Mouse (Mus musculus): ENCODE data around the gene Enpp3.

Gene Enpp3

DNA sequence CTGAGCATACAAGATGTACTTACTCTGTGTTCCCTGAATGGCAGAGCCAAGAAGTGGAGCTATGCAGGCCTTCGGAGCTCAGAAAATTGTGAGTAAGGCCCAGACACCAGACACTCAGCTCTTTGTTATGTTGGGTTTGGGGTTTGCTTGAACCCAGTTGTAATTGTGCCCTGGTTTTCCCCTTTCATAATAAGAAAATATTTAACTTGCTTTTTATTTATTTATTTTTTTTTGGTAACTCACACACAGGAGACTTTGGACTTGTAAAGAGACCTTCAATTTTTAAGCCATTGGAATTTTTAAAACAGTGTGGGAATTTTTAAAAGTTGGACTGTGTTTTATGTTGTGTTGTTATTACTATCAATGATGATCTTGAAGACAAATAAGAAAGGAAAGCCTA, at the start of gene Enpp3:
TSS of gene Enpp3 (minus strand) at position 148 of the 400 bp plus-strand sequence.
- DNase-seq (ENCODE audit: low spot score), result no peak

DNA sequence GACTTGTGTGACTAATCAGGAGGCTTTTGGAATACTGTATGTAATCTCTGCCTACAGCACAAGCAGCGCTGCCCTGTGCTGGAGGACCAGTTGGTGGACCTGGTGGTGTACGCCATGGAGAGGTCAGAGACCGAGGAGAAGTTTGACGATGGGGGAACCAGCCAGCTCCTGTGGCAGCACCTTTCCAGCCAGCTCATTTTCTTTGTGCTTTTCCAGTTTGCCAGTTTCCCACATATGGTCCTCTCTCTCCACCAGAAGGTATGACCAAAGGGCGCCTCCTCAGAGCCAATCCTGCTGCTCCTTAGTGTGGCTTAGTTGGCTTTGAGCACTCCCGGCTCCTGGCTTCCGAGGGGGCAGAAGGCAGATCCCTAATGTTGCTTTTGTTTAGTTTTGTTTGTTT, 45.7 kb upstream of the Enpp3 start:
- DNase-seq (ENCODE audit: low spot score), result no peak

- DNase-seq (ENCODE audit: low spot score), result no peak
Observed at GRCm38 (mm10) chr10:24886008-24886407, 43.4 kb upstream of the Enpp3 start.

DNA sequence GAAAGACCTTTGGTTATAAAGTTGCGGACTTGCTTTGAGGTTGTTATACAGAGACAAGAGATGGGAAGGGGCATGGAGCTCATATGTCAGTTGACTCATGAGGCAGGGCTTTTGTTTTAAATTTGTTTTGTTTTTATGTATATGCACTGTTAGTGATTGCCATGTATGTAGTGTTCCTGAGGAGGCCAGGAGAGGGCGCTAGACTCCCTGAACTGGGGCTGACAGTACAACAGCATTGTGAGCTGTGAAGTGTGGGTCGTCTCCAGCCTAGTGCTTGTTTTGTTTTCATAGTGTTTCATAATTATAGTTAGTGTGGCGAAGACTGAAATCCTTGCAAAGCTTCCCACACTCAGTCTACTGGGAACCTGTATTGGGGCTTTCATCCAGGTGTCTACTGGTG, 31.0 kb upstream of the Enpp3 start:
- DNase-seq (ENCODE audit: low spot score), result no peak

DNA sequence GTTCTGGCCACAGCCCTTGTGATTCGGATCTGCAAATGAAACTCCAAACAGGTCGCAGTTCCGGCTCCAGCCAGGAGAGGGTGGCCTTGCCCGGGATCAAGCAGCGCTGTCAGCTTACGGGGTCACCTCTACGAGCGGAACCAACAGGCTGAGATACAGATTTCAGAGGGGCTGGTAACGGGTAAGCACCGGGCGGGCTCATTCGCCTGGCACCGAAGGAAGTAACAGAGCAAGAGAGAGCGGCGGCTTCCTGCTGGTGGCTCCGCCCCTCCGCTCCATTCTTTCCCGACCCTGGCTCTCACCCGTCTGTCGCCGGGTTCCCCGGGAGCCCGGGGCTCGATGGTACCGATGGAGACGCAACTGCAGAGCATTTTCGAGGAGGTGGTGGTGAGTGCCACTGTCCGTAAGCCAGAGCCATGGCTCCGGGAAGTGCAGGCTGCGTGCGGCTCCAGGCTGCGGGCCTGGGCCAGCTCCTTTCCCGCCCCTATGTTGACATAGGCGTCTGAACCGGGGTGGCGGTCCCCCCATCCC, 27.2 kb upstream of the Enpp3 start, which contains the start of gene Med23:
TSS of gene Med23 (plus strand) at position 227 of the 531 bp plus-strand sequence.
- peak; percentile 99 for DNase-seq (ENCODE audit: low spot score)

GRCm38 (mm10) chr10:24864434-24864833, 21.8 kb upstream of the Enpp3 start:
- DNase-seq (ENCODE audit: low spot score), result no peak

GRCm38 (mm10) chr10:24863146-24863545, 20.5 kb upstream of the Enpp3 start:
- DNase-seq (ENCODE audit: low spot score), result no peak

DNA sequence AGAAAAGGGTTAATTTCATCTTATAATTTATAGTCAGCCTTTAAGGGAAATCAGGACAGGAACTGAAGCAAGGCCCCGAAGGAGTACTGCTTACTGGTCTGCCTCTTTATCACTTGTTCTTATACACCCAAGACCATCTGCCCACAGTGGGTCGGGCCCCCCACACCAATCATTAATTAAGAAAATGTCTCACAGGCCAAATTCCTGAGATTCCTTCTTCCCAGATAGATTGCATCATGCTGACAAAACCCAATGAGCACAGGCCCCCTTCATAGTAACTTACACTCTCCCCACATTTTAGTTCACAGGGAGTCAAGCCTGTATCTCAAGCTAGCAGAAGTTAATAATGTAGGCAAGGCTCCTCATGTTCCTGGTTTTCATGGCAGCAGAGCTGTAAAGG, 625 bp downstream of the Enpp3 start:
- DNase-seq (ENCODE audit: low spot score), result no peak

- DNase-seq (ENCODE audit: low spot score), result no peak
Observed at GRCm38 (mm10) chr10:24840795-24841194, 1.8 kb downstream of the Enpp3 start.

GRCm38 (mm10) chr10:24836366-24837038, 6.1 kb downstream of the Enpp3 start:
- DNase-seq (ENCODE audit: low spot score), result no peak

- DNase-seq (ENCODE audit: low spot score), result no peak
Observed at GRCm38 (mm10) chr10:24835702-24836342, 6.8 kb downstream of the Enpp3 start.

- DNase-seq (ENCODE audit: low spot score), result no peak
Observed at GRCm38 (mm10) chr10:24834634-24835371, 7.8 kb downstream of the Enpp3 start.

- no peak for DNase-seq (ENCODE audit: low spot score)
Observed at GRCm38 (mm10) chr10:24832306-24832705, 10.3 kb downstream of the Enpp3 start.

GRCm38 (mm10) chr10:24831377-24832095, 11.1 kb downstream of the Enpp3 start:
- DNase-seq (ENCODE audit: low spot score), result no peak

GRCm38 (mm10) chr10:24830448-24830847, 12.2 kb downstream of the Enpp3 start:
- DNase-seq (ENCODE audit: low spot score), result no peak

- no peak for DNase-seq (ENCODE audit: low spot score)
Observed at GRCm38 (mm10) chr10:24828136-24828535, 14.5 kb downstream of the Enpp3 start.

GRCm38 (mm10) chr10:24826130-24826529, 16.5 kb downstream of the Enpp3 start:
- DNase-seq (ENCODE audit: low spot score), result no peak

DNA sequence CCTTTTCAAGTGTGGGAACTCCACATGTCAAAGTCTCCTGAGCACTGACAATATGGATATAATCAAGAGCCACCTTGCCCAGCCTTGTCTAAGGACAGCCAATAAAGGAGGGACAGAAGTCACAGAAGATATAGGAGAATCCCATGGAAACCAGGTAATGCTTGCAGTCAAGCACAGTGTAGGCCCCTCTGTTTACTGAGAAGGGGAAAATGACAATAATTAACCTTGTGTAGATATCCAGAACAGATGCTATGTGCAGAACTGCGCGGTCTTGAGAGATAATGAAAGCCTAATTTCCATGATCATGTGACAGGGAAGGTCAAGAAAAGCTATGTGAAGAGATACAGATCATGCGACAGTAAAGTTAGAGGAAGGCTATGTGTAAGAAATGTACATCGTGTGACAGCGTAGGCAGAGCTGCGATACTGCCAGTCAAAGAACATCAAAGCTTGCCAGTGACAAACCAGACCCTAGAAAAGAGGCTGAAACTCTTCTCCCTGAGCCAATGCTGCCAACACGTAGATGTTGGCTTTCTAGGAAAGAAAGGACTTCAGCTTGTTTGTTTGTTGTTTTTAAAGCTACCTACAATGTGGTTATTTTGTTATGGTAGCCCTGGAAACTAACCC, 17.1 kb downstream of the Enpp3 start:
- DNase-seq (ENCODE audit: low spot score), result no peak

GRCm38 (mm10) chr10:24824621-24825020, 18.0 kb downstream of the Enpp3 start:
- DNase-seq (ENCODE audit: low spot score), result no peak

GRCm38 (mm10) chr10:24823697-24824535, 18.7 kb downstream of the Enpp3 start:
- no peak for DNase-seq (ENCODE audit: low spot score)

GRCm38 (mm10) chr10:24823265-24823664, 19.4 kb downstream of the Enpp3 start:
- DNase-seq (ENCODE audit: low spot score), result no peak

Data from layer of hippocampus, adult 11-12 months (tissue).